Mouse (Mus musculus) heart, embryonic 12.5 days (tissue): ENCODE measurements at regions not wholly inside any gene's neighbourhood (a gene's known extent, or its start where the extent isn't known, plus 50 kb on each side); places are given as distances from the start of the nearest gene placed in this dataset.

Source experiments
- ATAC-seq: fragments of 200-750 bp; cut with Nextera tagmentation; 2 replicates; pipeline ENCODE4 v1.8.0; 2017; ENCODE audit warnings: moderate TSS enrichment, moderate library complexity; ENCODE audit not compliant: insufficient number of reproducible peaks, low FRiP score
- H3K27ac ChIP-seq: fragments of 300-500 bp; sonication (generic); 2 replicates; pipeline ENCODE4 v1.5.1; 2016; ENCODE audit warnings: mild to moderate bottlenecking, moderate library complexity; ENCODE audit not compliant: poor library complexity, severe bottlenecking
- H3K27me3 ChIP-seq: fragments of 300-500 bp; sonication (generic); replicated peaks from 2 replicates; pipeline ENCODE4 v1.6.1; 2016; ENCODE audit warnings: mild to moderate bottlenecking, moderate library complexity
- H3K36me3 ChIP-seq: fragments of 300-500 bp; sonication (generic); 2 replicates; pipeline ENCODE4 v1.6.1; 2016; ENCODE audit warnings: mild to moderate bottlenecking, moderate library complexity
- H3K4me1 ChIP-seq: fragments of 300-500 bp; sonication (generic); replicated peaks from 2 replicates; pipeline ENCODE4 v1.6.1; 2016; ENCODE audit warnings: mild to moderate bottlenecking
- H3K4me2 ChIP-seq: fragments of 300-500 bp; sonication (generic); 2 replicates; pipeline ENCODE4 v1.6.1; 2016; ENCODE audit warnings: mild to moderate bottlenecking, moderate library complexity
- H3K4me3 ChIP-seq: fragments of 300-500 bp; sonication (generic); 2 replicates; pipeline ENCODE4 v1.5.1; 2016; ENCODE audit warnings: mild to moderate bottlenecking
- H3K9ac ChIP-seq: fragments of 300-500 bp; sonication (generic); 2 replicates; pipeline ENCODE4 v1.6.1; 2016; ENCODE audit warnings: mild to moderate bottlenecking, moderate library complexity
- H3K9me3 ChIP-seq: fragments of 300-500 bp; sonication (generic); replicated peaks from 2 replicates; pipeline ENCODE4 v1.6.1; 2016; ENCODE audit warnings: mild to moderate bottlenecking, moderate library complexity
- WGBS: fragments of 180-500 bp; shearing (Covaris S2); methylation state at CpG from one replicate; pipeline ENCODE4 v1.1.7; 2016; 5-methylcytosine and 5-hydroxymethylcytosine counted together

DNA sequence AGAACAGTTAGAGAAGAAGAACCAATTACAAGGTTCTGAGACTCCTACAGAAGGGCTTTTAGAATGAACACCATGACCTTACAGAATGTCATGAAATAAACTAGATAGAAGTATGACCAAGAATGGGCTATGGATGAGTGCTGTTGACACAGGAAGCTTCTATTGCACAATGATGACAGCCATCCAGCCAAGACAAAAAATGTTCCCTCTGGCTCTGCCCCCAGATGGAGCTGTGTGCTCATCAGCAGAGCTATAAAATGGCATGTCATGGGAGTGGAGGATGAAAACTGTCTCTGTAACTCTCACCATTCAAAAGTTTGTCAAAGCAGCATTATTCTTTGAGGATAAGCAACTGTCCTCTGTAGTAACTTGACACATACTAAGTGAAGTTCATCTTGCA lies 1086.0 kb upstream of the Cited2 start:
- no peak for ATAC-seq
- Histone ChIP-seq H3K36me3 (no peaks in the 10 kb centered on the region), H3K9ac (no peak overlapping the region), H3K4me2 (no peak overlapping the region), H3K4me3 (no peak overlapping the region), H3K9me3 (no peaks in the 10 kb centered on the region), H3K4me1 (peaks cover 4% of the 10 kb centered on the region; the same call in 1 of the 2 replicates), H3K27ac (no peak overlapping the region), H3K27me3 (no peaks in the 10 kb centered on the region)

DNA sequence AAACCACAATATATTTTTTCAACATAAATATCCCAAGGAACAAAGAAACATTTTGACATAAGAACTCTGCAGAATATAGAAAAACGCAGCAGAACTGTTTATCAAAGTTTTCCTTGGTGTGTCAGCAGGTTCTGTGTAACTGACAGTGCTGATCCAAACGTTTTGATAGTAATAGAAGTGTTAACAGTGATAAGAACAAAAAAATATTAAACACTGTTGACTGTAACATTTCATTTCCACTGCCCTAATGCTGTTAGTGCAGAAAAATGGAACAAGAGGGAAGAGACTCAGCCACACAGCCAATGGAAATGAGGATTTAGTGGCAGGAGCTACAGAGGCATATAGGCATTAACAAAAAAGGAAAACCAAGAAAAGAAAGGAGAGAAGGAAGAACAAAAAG lies 1084.9 kb upstream of the Cited2 start:
- H3K4me2 ChIP-seq: no peak overlapping the region
- no peak overlapping the region for H3K27ac ChIP-seq
- WGBS: 21% methylated on average over 2 of the region's 2 CpGs
- H3K27me3 ChIP-seq: no peaks in the 10 kb centered on the region
- no peaks in the 10 kb centered on the region for H3K9me3 ChIP-seq
- H3K36me3 ChIP-seq: no peaks in the 10 kb centered on the region
- H3K9ac ChIP-seq: no peak overlapping the region
- H3K4me1 ChIP-seq: peaks cover 4% of the 10 kb centered on the region; the same call in 1 of the 2 replicates
- H3K4me3 ChIP-seq: no peak overlapping the region
- no peak for ATAC-seq

- Histone ChIP-seq H3K4me3 (no peak overlapping the region), H3K36me3 (no peaks in the 10 kb centered on the region), H3K27me3 (no peaks in the 10 kb centered on the region), H3K27ac (no peak overlapping the region), H3K9ac (no peak overlapping the region), H3K4me1 (peaks cover 4% of the 10 kb centered on the region; the same call in 1 of the 2 replicates), H3K4me2 (no peak overlapping the region), H3K9me3 (no peaks in the 10 kb centered on the region)
- no peak for ATAC-seq
- WGBS: 23% methylated on average over 4 of the region's 4 CpGs
Measured at GRCm38 (mm10) chr10:16640136-16640535, 1082.9 kb upstream of the Cited2 start.

- H3K27me3 ChIP-seq: no peaks in the 10 kb centered on the region
- no peaks in the 10 kb centered on the region for H3K9me3 ChIP-seq
- H3K9ac ChIP-seq: no peak overlapping the region
- H3K4me1 ChIP-seq: peaks cover 7% of the 10 kb centered on the region; the same call in 1 of the 2 replicates
- 5% methylated on average over 1 of the region's 1 CpGs for WGBS
- no peaks in the 10 kb centered on the region for H3K36me3 ChIP-seq
- no peak overlapping the region for H3K4me2 ChIP-seq
- peak; percentile 39; the same call in 1 of the 2 replicates for ATAC-seq
- no peak overlapping the region for H3K4me3 ChIP-seq
- no peak overlapping the region for H3K27ac ChIP-seq
Measured at GRCm38 (mm10) chr10:16650120-16650519, 1072.9 kb upstream of the Cited2 start.

GRCm38 (mm10) chr10:16652450-16652849 lies 1070.6 kb upstream of the Cited2 start:
- H3K27ac ChIP-seq: no peak overlapping the region
- WGBS: 75% methylated on average over 4 of the region's 4 CpGs
- H3K9me3 ChIP-seq: no peaks in the 10 kb centered on the region
- H3K4me3 ChIP-seq: no peak overlapping the region
- H3K9ac ChIP-seq: no peak overlapping the region
- no peak for ATAC-seq
- H3K4me1 ChIP-seq: peaks cover 7% of the 10 kb centered on the region; the same call in 1 of the 2 replicates
- H3K36me3 ChIP-seq: no peaks in the 10 kb centered on the region
- no peak overlapping the region for H3K4me2 ChIP-seq
- H3K27me3 ChIP-seq: no peaks in the 10 kb centered on the region

DNA sequence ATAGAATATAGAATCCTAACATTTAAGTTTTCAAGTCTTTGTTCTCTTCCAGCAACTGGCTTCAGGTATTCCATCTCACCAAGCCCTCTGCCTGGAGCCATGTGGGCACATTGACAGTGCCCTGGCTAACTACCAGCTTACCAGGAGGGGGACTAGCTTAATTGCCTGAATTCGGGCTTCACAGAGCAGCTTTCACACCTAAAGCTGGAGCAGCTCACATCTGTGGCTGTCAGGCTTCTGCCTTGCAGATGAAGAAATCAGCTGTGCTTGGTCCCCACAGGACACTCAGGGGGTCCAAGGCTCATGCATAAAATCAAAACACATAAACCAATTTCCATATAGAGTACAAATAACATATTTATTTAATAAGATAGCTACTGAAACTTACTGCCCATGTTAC lies 1058.5 kb upstream of the Cited2 start:
- WGBS: 26% methylated on average over 1 of the region's 1 CpGs
- Histone ChIP-seq H3K4me2 (no peak overlapping the region), H3K4me3 (no peak overlapping the region), H3K9me3 (no peaks in the 10 kb centered on the region), H3K27me3 (no peaks in the 10 kb centered on the region), H3K9ac (no peak overlapping the region), H3K4me1 (no peaks in the 10 kb centered on the region), H3K27ac (no peak overlapping the region), H3K36me3 (no peaks in the 10 kb centered on the region)
- ATAC-seq: no peak

GRCm38 (mm10) chr10:16670286-16670685 lies 1052.7 kb upstream of the Cited2 start:
- ATAC-seq: no peak
- no peaks in the 10 kb centered on the region for H3K27me3 ChIP-seq
- no peak overlapping the region for H3K9ac ChIP-seq
- WGBS: 44% methylated on average over 2 of the region's 2 CpGs
- H3K9me3 ChIP-seq: no peaks in the 10 kb centered on the region
- H3K4me2 ChIP-seq: no peak overlapping the region
- H3K4me3 ChIP-seq: no peak overlapping the region
- no peaks in the 10 kb centered on the region for H3K36me3 ChIP-seq
- H3K4me1 ChIP-seq: no peaks in the 10 kb centered on the region
- no peak overlapping the region for H3K27ac ChIP-seq

DNA sequence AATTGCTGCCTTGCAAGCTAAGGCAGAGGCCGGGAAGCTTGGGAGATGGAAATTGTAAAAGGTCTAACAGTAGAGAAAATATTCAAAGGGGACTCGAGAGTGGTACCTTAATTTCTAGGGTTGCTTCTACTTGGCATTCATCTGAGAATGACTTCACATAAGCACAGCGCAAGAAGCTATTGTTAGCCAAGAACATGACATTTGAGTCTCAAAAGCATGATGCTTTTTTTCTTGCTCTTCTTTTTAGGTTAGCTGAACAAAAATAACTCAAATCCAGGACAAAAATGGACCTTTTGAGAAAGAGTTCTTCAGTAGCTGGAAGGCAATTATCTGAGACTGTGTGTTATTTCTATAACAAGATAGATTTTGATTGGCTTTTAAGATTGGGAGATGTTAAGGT lies 1042.0 kb upstream of the Cited2 start:
- no peak for ATAC-seq
- Histone ChIP-seq H3K4me2 (no peak overlapping the region), H3K36me3 (no peaks in the 10 kb centered on the region), H3K4me3 (no peak overlapping the region), H3K4me1 (no peaks in the 10 kb centered on the region), H3K27ac (no peak overlapping the region), H3K9ac (no peak overlapping the region), H3K27me3 (no peaks in the 10 kb centered on the region), H3K9me3 (no peaks in the 10 kb centered on the region)
- 82% methylated on average over 3 of the region's 3 CpGs for WGBS

GRCm38 (mm10) chr10:16685352-16685751 lies 1037.7 kb upstream of the Cited2 start:
- WGBS: 90% methylated on average over 1 of the region's 1 CpGs
- Histone ChIP-seq H3K9ac (no peak overlapping the region), H3K4me2 (no peak overlapping the region), H3K4me1 (no peaks in the 10 kb centered on the region), H3K27ac (no peak overlapping the region), H3K27me3 (no peaks in the 10 kb centered on the region), H3K9me3 (no peaks in the 10 kb centered on the region), H3K36me3 (no peaks in the 10 kb centered on the region), H3K4me3 (no peak overlapping the region)
- ATAC-seq: no peak

GRCm38 (mm10) chr10:16706976-16707375 lies 1016.0 kb upstream of the Cited2 start:
- no peak for ATAC-seq
- H3K4me1 ChIP-seq: no peaks in the 10 kb centered on the region
- no peaks in the 10 kb centered on the region for H3K36me3 ChIP-seq
- no peak overlapping the region for H3K4me2 ChIP-seq
- H3K9ac ChIP-seq: no peak overlapping the region
- no peaks in the 10 kb centered on the region for H3K9me3 ChIP-seq
- 61% methylated on average over 2 of the region's 2 CpGs for WGBS
- H3K27me3 ChIP-seq: no peaks in the 10 kb centered on the region
- no peak overlapping the region for H3K27ac ChIP-seq
- H3K4me3 ChIP-seq: no peak overlapping the region

- Histone ChIP-seq H3K27ac (no peak overlapping the region), H3K4me3 (no peak overlapping the region), H3K4me1 (no peaks in the 10 kb centered on the region), H3K9me3 (no peaks in the 10 kb centered on the region), H3K4me2 (no peak overlapping the region), H3K27me3 (no peaks in the 10 kb centered on the region), H3K36me3 (no peaks in the 10 kb centered on the region), H3K9ac (no peak overlapping the region)
- ATAC-seq: no peak
- 51% methylated on average over 3 of the region's 3 CpGs for WGBS
Measured at GRCm38 (mm10) chr10:16713143-16713542, 1009.9 kb upstream of the Cited2 start.

GRCm38 (mm10) chr10:16714065-16714464 lies 1009.0 kb upstream of the Cited2 start:
- no peaks in the 10 kb centered on the region for H3K4me1 ChIP-seq
- H3K27ac ChIP-seq: no peak overlapping the region
- no peak for ATAC-seq
- H3K9ac ChIP-seq: no peak overlapping the region
- H3K4me2 ChIP-seq: no peak overlapping the region
- H3K9me3 ChIP-seq: no peaks in the 10 kb centered on the region
- WGBS: 70% methylated on average over 4 of the region's 4 CpGs
- no peaks in the 10 kb centered on the region for H3K27me3 ChIP-seq
- no peaks in the 10 kb centered on the region for H3K36me3 ChIP-seq
- H3K4me3 ChIP-seq: no peak overlapping the region
